Mouse (Mus musculus): ENCODE measurements around the gene Cfap73.

GRCm38 (mm10) chr5:120604839-120605238 lies 29.2 kb downstream of the Cfap73 start:
- peak; percentile 80 for TF ChIP-seq CTCF (IDR thresholded peaks at IDR 0.05; ENCODE audit: control insufficient read depth, insufficient read depth, low read length)
- no peak for TF ChIP-seq POLR2A (IDR thresholded peaks at IDR 0.05; ENCODE audit: borderline replicate concordance, control insufficient read depth, low read depth, low read length)

Data from bone marrow, adult 2 months (tissue).